Mouse (Mus musculus): ENCODE data around the gene Ubl4b. TPM values are rescaled to one million over a fixed set of nuclear protein-coding genes. Genes with fewer than 3 reads are reported as not detected.

The Ubl4b gene
- total RNA-seq (2021) = not detected
- long read RNA-seq, experiment 1 = 0 reads
- long read RNA-seq, experiment 2 = 0 reads

GRCm38 (mm10) chr3:107554842-107555241 is at the start of gene Ubl4b:
Gene Ubl4b (minus strand): TSS chr3:107555073.
- TF ChIP-seq CTCF (IDR thresholded peaks at IDR 0.05) = no peak
- Histone ChIP-seq H3K4me3 (no peak within 1 kb of the TSS), H3K27ac (no peak within 1 kb of the TSS)
- intact Hi-C loops (cut with DNase I) = no loop called here
- no peak for DNase-seq

- intact Hi-C loops (cut with DNase I) = no loop called here
- DNase-seq = no peak
- Histone ChIP-seq H3K27ac (no peak overlapping the region), H3K4me3 (no peak overlapping the region)
- TF ChIP-seq CTCF (IDR thresholded peaks at IDR 0.05) = no peak
Measured at GRCm38 (mm10) chr3:107600127-107600526, 45.3 kb upstream of the Ubl4b start.

- Histone ChIP-seq H3K27ac (no peak overlapping the region), H3K4me3 (no peak overlapping the region)
- TF ChIP-seq CTCF (IDR thresholded peaks at IDR 0.05) = no peak
- intact Hi-C loops (cut with DNase I) = no loop called here
- peak; percentile 12 for DNase-seq
Measured at GRCm38 (mm10) chr3:107597586-107598389, 42.9 kb upstream of the Ubl4b start.

GRCm38 (mm10) chr3:107597134-107597533 is 42.3 kb upstream of the Ubl4b start:
- no peak overlapping the region for H3K27ac ChIP-seq
- TF ChIP-seq CTCF (IDR thresholded peaks at IDR 0.05) = no peak
- intact Hi-C loops (cut with DNase I) = no loop called here
- DNase-seq = peak; percentile 7
- no peak overlapping the region for H3K4me3 ChIP-seq

GRCm38 (mm10) chr3:107596559-107596958 is 41.7 kb upstream of the Ubl4b start:
- no peak for TF ChIP-seq CTCF (IDR thresholded peaks at IDR 0.05)
- H3K4me3 ChIP-seq = peak overlapping the region; percentile 19; the same call in 1 of the 2 replicates
- DNase-seq = peak; percentile 23
- intact Hi-C loops (cut with DNase I) = no loop called here
- no peak overlapping the region for H3K27ac ChIP-seq

GRCm38 (mm10) chr3:107595938-107596461 is 41.1 kb upstream of the Ubl4b start:
- no peak for TF ChIP-seq CTCF (IDR thresholded peaks at IDR 0.05)
- Histone ChIP-seq H3K27ac (no peak overlapping the region), H3K4me3 (peak overlapping the region; percentile 61)
- intact Hi-C loops (cut with DNase I) = no loop called here
- peak; percentile 30 for DNase-seq

GRCm38 (mm10) chr3:107595264-107595937 is 40.5 kb upstream of the Ubl4b start:
- intact Hi-C loops (cut with DNase I) = no loop called here
- H3K27ac ChIP-seq = no peak overlapping the region
- peak overlapping the region; percentile 61 for H3K4me3 ChIP-seq
- no peak for DNase-seq
- TF ChIP-seq CTCF (IDR thresholded peaks at IDR 0.05) = no peak

GRCm38 (mm10) chr3:107594662-107595263 is 39.9 kb upstream of the Ubl4b start, which contains the start of gene Alx3:
Gene Alx3 (plus strand): TSS chr3:107595031.
- H3K27ac ChIP-seq = no peak within 1 kb of the TSS
- H3K4me3 ChIP-seq = peak within 1 kb of the TSS; percentile 61
- TF ChIP-seq CTCF (IDR thresholded peaks at IDR 0.05) = no peak
- peak; percentile 21 for DNase-seq
- intact Hi-C loops (cut with DNase I) = no loop called here

GRCm38 (mm10) chr3:107593632-107594031 is 38.8 kb upstream of the Ubl4b start:
- Histone ChIP-seq H3K4me3 (no peak overlapping the region), H3K27ac (no peak overlapping the region)
- intact Hi-C loops (cut with DNase I) = no loop called here
- DNase-seq = peak; percentile 0
- TF ChIP-seq CTCF (IDR thresholded peaks at IDR 0.05) = no peak

- DNase-seq = peak; percentile 1
- Histone ChIP-seq H3K4me3 (no peak overlapping the region), H3K27ac (no peak overlapping the region)
- no peak for TF ChIP-seq CTCF (IDR thresholded peaks at IDR 0.05)
- intact Hi-C loops (cut with DNase I) = no loop called here
Measured at GRCm38 (mm10) chr3:107591612-107592011, 36.7 kb upstream of the Ubl4b start.

- no peak overlapping the region for H3K27ac ChIP-seq
- TF ChIP-seq CTCF (IDR thresholded peaks at IDR 0.05) = no peak
- DNase-seq = peak; percentile 15
- intact Hi-C loops (cut with DNase I) = no loop called here
- no peak overlapping the region for H3K4me3 ChIP-seq
Measured at GRCm38 (mm10) chr3:107586504-107586903, 31.6 kb upstream of the Ubl4b start.

- no peak overlapping the region for H3K27ac ChIP-seq
- H3K4me3 ChIP-seq = no peak overlapping the region
- intact Hi-C loops (cut with DNase I) = no loop called here
Measured at GRCm38 (mm10) chr3:107583893-107584292, 29.0 kb upstream of the Ubl4b start.

More at GRCm38 (mm10) chr3:107583893-107584292, 29.0 kb upstream of the Ubl4b start:
- TF ChIP-seq CTCF (IDR thresholded peaks at IDR 0.05) = no peak
- peak; percentile 3 for DNase-seq

All from gastrocnemius, adult 2 months (tissue).